ENCODE assay signal across 20 mouse cellular contexts in the genomic region with DNA sequence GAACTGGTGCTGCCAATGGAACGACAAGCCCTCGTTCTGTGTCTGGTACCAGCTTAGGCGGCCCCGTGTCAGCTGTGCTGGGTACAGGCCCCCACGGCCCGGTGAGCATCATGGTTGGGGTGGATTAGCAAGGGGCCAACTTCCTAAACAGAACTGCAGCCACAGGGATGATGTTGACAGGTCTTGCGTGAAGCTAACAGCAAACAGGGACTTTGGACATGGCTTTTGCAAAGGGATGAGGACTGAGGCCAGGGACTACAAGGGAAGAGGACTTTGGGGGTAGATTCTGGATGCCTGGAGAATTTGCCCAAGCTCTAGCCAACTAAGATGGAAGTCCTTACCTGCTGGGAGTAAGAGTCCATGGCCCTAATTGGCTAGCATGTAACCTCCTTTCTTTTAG. TPM values are rescaled to one million over a fixed set of nuclear protein-coding genes. Genes with fewer than 3 reads are reported as not detected.
"Had no signal": no experiment of that assay in that cellular context is flagged by ENCODE, and none has a peak within 500 bp of the region (broad histone marks: within the 10 kb centered on the region; RNA-seq: fewer than 3 reads in every experiment).

No protein-coding gene starts in this region.

- H3K9ac ChIP-seq: lung, embryonic 14.5 days; neural tube, embryonic 13.5 days; neural tube, embryonic 15.5 days had no signal

- H3K4me2 ChIP-seq: lung, embryonic 14.5 days; neural tube, embryonic 13.5 days; neural tube, embryonic 15.5 days had no signal

- H3K4me1 ChIP-seq: neural tube, embryonic 13.5 days; neural tube, embryonic 15.5 days had no signal

- H3K27me3 ChIP-seq: neural tube, embryonic 13.5 days; neural tube, embryonic 15.5 days had no signal

- H3K27ac ChIP-seq: midbrain, embryonic 10.5 days; neural tube, embryonic 13.5 days; neural tube, embryonic 15.5 days had no signal

- H3K36me3 ChIP-seq: midbrain, embryonic 10.5 days; neural tube, embryonic 13.5 days; neural tube, embryonic 15.5 days had no signal

- H3K9me3 ChIP-seq: neural tube, embryonic 13.5 days; neural tube, embryonic 15.5 days had no signal

- ATAC-seq: midbrain, embryonic 16.5 days had no signal

- DNase-seq: lung, adult 18-20 months; lung, embryonic 14.5 days; lung, postnatal 10 days; lung, postnatal 4 days; midbrain, embryonic 14.5 days; retina, postnatal 1 day; right cerebral cortex, adult 18-20 months; right cerebral cortex, postnatal 25 days; right cerebral cortex, postnatal 4 days; spleen, adult 18-20 months; thymus, adult 18-20 months; thymus, postnatal 14 days; thymus, postnatal 36 days had no signal

- H3K4me3 ChIP-seq: midbrain, embryonic 10.5 days; myocyte; neural tube, embryonic 13.5 days; neural tube, embryonic 15.5 days had no signal

RNA-seq across cellular contexts. Expression of a gene that starts 30.3 kb away (rescaled TPM):
- polyA plus RNA-seq: lung, embryonic 14.5 days; midbrain, embryonic 10.5 days; midbrain, embryonic 14.5 days; midbrain, embryonic 16.5 days; neural tube, embryonic 11.5 days; neural tube, embryonic 13.5 days; neural tube, embryonic 15.5 days; stomach, embryonic 14.5 days had no signal

RNA-seq across cellular contexts. Expression of a gene that starts 31.2 kb away (rescaled TPM):
- polyA plus RNA-seq: midbrain, embryonic 16.5 days; neural tube, embryonic 13.5 days had no signal

RNA-seq across cellular contexts. Expression of a gene that starts 43.4 kb away (rescaled TPM):
- polyA plus RNA-seq: lung, embryonic 14.5 days; midbrain, embryonic 10.5 days; midbrain, embryonic 14.5 days; midbrain, embryonic 16.5 days; myocyte; neural tube, embryonic 11.5 days; neural tube, embryonic 13.5 days; neural tube, embryonic 15.5 days; stomach, embryonic 14.5 days had no signal
